Mouse (Mus musculus): ENCODE measurements around the gene Gm13306. TPM values are rescaled to one million over a fixed set of nuclear protein-coding genes. Genes with fewer than 3 reads are reported as not detected.

The Gm13306 gene
- polyA plus RNA-seq, 1 experiment from 2014 or later = not detected

Other genes with a start within 250 kb of the Gm13306 start
- gene Gm21541, start 249.8 kb upstream of the Gm13306 start, polyA plus RNA-seq (2014; fragmentation: Nextera tagmentation; extraction: Ambion mirVana) = not detected in 2 replicates
- 1.3 and 1.8 TPM in 2 replicates for gene Gm20878, start 211.9 kb upstream of the Gm13306 start, polyA plus RNA-seq (2014; fragmentation: Nextera tagmentation; extraction: Ambion mirVana)
- 0.24 TPM in 1 of 2 replicates, not detected in the other for gene Fam205a4, start 187.4 kb upstream of the Gm13306 start, polyA plus RNA-seq (2014; fragmentation: Nextera tagmentation; extraction: Ambion mirVana)
- gene Gm21093, start 118.7 kb upstream of the Gm13306 start, polyA plus RNA-seq (2014; fragmentation: Nextera tagmentation; extraction: Ambion mirVana) = not detected in 2 replicates
- gene Gm3893, start 62.2 kb upstream of the Gm13306 start, polyA plus RNA-seq (2014; fragmentation: Nextera tagmentation; extraction: Ambion mirVana) = not detected in 2 replicates
- 4.4 and 14.3 TPM in 2 replicates for gene Gm13304, start 38.6 kb upstream of the Gm13306 start, polyA plus RNA-seq (2014; fragmentation: Nextera tagmentation; extraction: Ambion mirVana)
- gene Gm13305, start 15.2 kb downstream of the Gm13306 start, polyA plus RNA-seq (2014; fragmentation: Nextera tagmentation; extraction: Ambion mirVana) = 0.11 TPM in 1 of 2 replicates, not detected in the other
- gene Gm10600, start 87.2 kb downstream of the Gm13306 start, polyA plus RNA-seq (2014; fragmentation: Nextera tagmentation; extraction: Ambion mirVana) = not detected in 2 replicates
- gene Ccl21b, start 102.3 kb downstream of the Gm13306 start, polyA plus RNA-seq (2014; fragmentation: Nextera tagmentation; extraction: Ambion mirVana) = 2.3 TPM in 1 of 2 replicates, not detected in the other
- gene Gm21953, start 140.8 kb downstream of the Gm13306 start, polyA plus RNA-seq (2014; fragmentation: Nextera tagmentation; extraction: Ambion mirVana) = not detected in 2 replicates
- 0.19 TPM in 1 of 2 replicates, not detected in the other for gene Fam205a3, start 164.9 kb downstream of the Gm13306 start, polyA plus RNA-seq (2014; fragmentation: Nextera tagmentation; extraction: Ambion mirVana)